ENCODE assay signal across 8 mouse cellular contexts in genomic region chr6:116337466-116337834, GRCm38 (mm10). TPM values are rescaled to one million over a fixed set of nuclear protein-coding genes. Genes with fewer than 3 reads are reported as not detected.
DNase-seq lines count a peak whose midpoint lies in the region; ATAC-seq and TF ChIP-seq lines count a peak whose summit lies in the region.

No protein-coding gene starts in this region.

- TF ChIP-seq CTCF in stomach, postnatal 0 days (IDR thresholded peaks at IDR 0.05; ENCODE audit: low read depth) = no peak

- H3K27ac ChIP-seq in neural tube, embryonic 11.5 days (ENCODE audit: low read depth, low read length) = no peak overlapping the region
- no peak overlapping the region for H3K27ac ChIP-seq in limb, embryonic 15.5 days
- H3K27ac ChIP-seq in stomach, postnatal 0 days (replicated peaks) = no peak overlapping the region

- TF ChIP-seq EP300 in stomach, postnatal 0 days (optimal IDR thresholded peaks at IDR 0.05) = no peak

- H3K4me1 ChIP-seq in neural tube, embryonic 11.5 days (ENCODE audit: control insufficient read depth, insufficient read depth, low read length) = no peaks in the 10 kb centered on the region
- no peaks in the 10 kb centered on the region for H3K4me1 ChIP-seq in limb, embryonic 15.5 days
- no peaks in the 10 kb centered on the region for H3K4me1 ChIP-seq in stomach, postnatal 0 days (replicated peaks; ENCODE audit: control insufficient read depth, insufficient read depth)

- intact Hi-C loops in left cerebral cortex, postnatal 4 days (cut with DNase I) = no loop called here

- H3K9me3 ChIP-seq in neural tube, embryonic 11.5 days (ENCODE audit: control insufficient read depth, low read length) = no peaks in the 10 kb centered on the region
- H3K9me3 ChIP-seq in limb, embryonic 15.5 days = no peaks in the 10 kb centered on the region
- H3K9me3 ChIP-seq in stomach, postnatal 0 days (ENCODE audit: control insufficient read depth, low read length) = no peaks in the 10 kb centered on the region

- DNase-seq in cerebellum, postnatal 36 days = no peak
- no peak for DNase-seq in neural tube, embryonic 11.5 days (ENCODE audit: low spot score)
- no peak for DNase-seq in neural tube, embryonic 10.5 days (ENCODE audit: extremely low spot score, low spot score)
- no peak for DNase-seq in stomach, postnatal 0 days (ENCODE audit: low spot score)
- DNase-seq in adrenal gland, adult 8-10 months = no peak
- DNase-seq in left cerebral cortex, postnatal 4 days = no peak

- H3K36me3 ChIP-seq in neural tube, embryonic 11.5 days (ENCODE audit: control insufficient read depth, insufficient read depth, low read length) = no peaks in the 10 kb centered on the region
- peaks cover 4% of the 10 kb centered on the region; the same call in 1 of the 2 replicates for H3K36me3 ChIP-seq in limb, embryonic 15.5 days
- H3K36me3 ChIP-seq in stomach, postnatal 0 days (ENCODE audit: control insufficient read depth, insufficient read depth, low read length) = no peaks in the 10 kb centered on the region

- peak overlapping the region; percentile 74 for H3K9ac ChIP-seq in neural tube, embryonic 11.5 days (ENCODE audit: low read length)
- peak overlapping the region; percentile 71 for H3K9ac ChIP-seq in limb, embryonic 15.5 days
- H3K9ac ChIP-seq in stomach, postnatal 0 days (ENCODE audit: low read length) = peak overlapping the region; percentile 89

- WGBS in neural tube, embryonic 11.5 days = 1% methylated on average over 7 of the region's 7 CpGs
- WGBS in limb, embryonic 15.5 days = 2% methylated on average over 7 of the region's 7 CpGs
- WGBS in stomach, postnatal 0 days = under 1% methylated on average over 7 of the region's 7 CpGs

- 0 out of 2 replicates have a peak, but pooled peaks have one; percentile 3 for ATAC-seq in cerebellum, adult (ENCODE audit: insufficient number of reproducible peaks, low FRiP score, low TSS enrichment)
- no peak; the same call in 1 of the 2 replicates for ATAC-seq in neural tube, embryonic 11.5 days (ENCODE audit: insufficient read depth, low FRiP score, low TSS enrichment)
- ATAC-seq in limb, embryonic 15.5 days (ENCODE audit: insufficient number of reproducible peaks, low FRiP score, low TSS enrichment, low read depth) = no peak
- ATAC-seq in stomach, postnatal 0 days (ENCODE audit: low FRiP score, low TSS enrichment) = no peak

- H3K4me3 ChIP-seq in neural tube, embryonic 11.5 days (ENCODE audit: low read depth, low read length) = peak overlapping the region; percentile 83
- H3K4me3 ChIP-seq in limb, embryonic 15.5 days = peak overlapping the region; percentile 99
- H3K4me3 ChIP-seq in stomach, postnatal 0 days (ENCODE audit: low read depth, low read length) = peak overlapping the region; percentile 90

- H3K4me2 ChIP-seq in neural tube, embryonic 11.5 days (ENCODE audit: low read depth) = peak overlapping the region; percentile 62
- H3K4me2 ChIP-seq in limb, embryonic 15.5 days = peak overlapping the region; percentile 72
- peak overlapping the region; percentile 76 for H3K4me2 ChIP-seq in stomach, postnatal 0 days (replicated peaks; ENCODE audit: low read depth)

- no peaks in the 10 kb centered on the region for H3K27me3 ChIP-seq in neural tube, embryonic 11.5 days (ENCODE audit: control insufficient read depth, insufficient read depth, low read length)
- H3K27me3 ChIP-seq in limb, embryonic 15.5 days = peaks cover 8% of the 10 kb centered on the region; the same call in 1 of the 2 replicates
- no peaks in the 10 kb centered on the region for H3K27me3 ChIP-seq in stomach, postnatal 0 days (ENCODE audit: control insufficient read depth, insufficient read depth, low read length)

RNA-seq across cellular contexts. Expression of gene March8, which starts 0.4 kb away (rescaled TPM):
- 38.8 and 41.6 TPM in 2 replicates for polyA plus RNA-seq in neural tube, embryonic 11.5 days (2014; fragmentation: Nextera tagmentation; extraction: Ambion mirVana)
- 25.8 and 26.0 TPM in 2 replicates for polyA plus RNA-seq in limb, embryonic 15.5 days (2015; fragmentation: Nextera tagmentation; extraction: Ambion mirVana)
- polyA plus RNA-seq in stomach, postnatal 0 days (2015; fragmentation: Nextera tagmentation; extraction: Ambion mirVana) = 24.0 and 26.4 TPM in 2 replicates
- total RNA-seq in adrenal gland, adult 8-10 months (2022) = 10 to 100 TPM; 73.0 to 96.4 (median 81.4) TPM
- 100 to 1,000 TPM in 1 of 2 experiments, 10 to 100 TPM in 1; 98.6 to 103 TPM for total RNA-seq in left cerebral cortex, postnatal 4 days (2021)
